Mouse (Mus musculus) olfactory bulb, adult 2 months (tissue): Measurements from ENCODE around the gene Lime1. TPM values are rescaled to one million over a fixed set of nuclear protein-coding genes. Genes with fewer than 3 reads are reported as not detected.

Experiments used
- H3K27ac ChIP-seq: fragments of 200-500 bp; 2 replicates; pipeline ENCODE4 v1.5.1; 2012; ENCODE audit warnings: low read depth, low read length; ENCODE audit not compliant: insufficient read depth
- H3K4me1 ChIP-seq: fragments of 200-500 bp; 2 replicates; pipeline ENCODE4 v1.6.1; 2012; ENCODE audit warnings: low read length; ENCODE audit not compliant: control insufficient read depth, insufficient read depth
- H3K4me3 ChIP-seq: fragments of 200-500 bp; 2 replicates; pipeline ENCODE4 v1.5.1; 2012; ENCODE audit warnings: mild to moderate bottlenecking, low read depth, low read length, moderate library complexity; ENCODE audit not compliant: insufficient read depth
- CTCF ChIP-seq: fragments of 200-500 bp; IDR thresholded peaks from 2 replicates; pipeline ENCODE4 v1.5.1; 2012; ENCODE audit warnings: low read depth, mild to moderate bottlenecking, low read length, moderate library complexity; ENCODE audit not compliant: insufficient read depth
- POLR2A ChIP-seq: fragments of 200-500 bp; IDR thresholded peaks from 2 replicates; pipeline ENCODE4 v1.6.1; 2012; ENCODE audit warnings: mild to moderate bottlenecking, low read depth, low read length, moderate library complexity; ENCODE audit not compliant: insufficient read depth
- WGBS: fragments of 180-500 bp; shearing (Covaris S2); methylation state at CpG from one replicate; pipeline ENCODE4 v1.1.7; 2018; 5-methylcytosine and 5-hydroxymethylcytosine counted together
- polyA plus RNA-seq: library from polyadenylated mRNA; stranded (reverse); fragments of >200 nt; gene quantifications from 2 replicates; pipeline ENCODE4 v1.2.4, GENCODE M21; 2012; ENCODE audit warnings: low replicate concordance; ENCODE audit not compliant: missing spikeins, insufficient read depth, insufficient read length

Gene Lime1
- polyA plus RNA-seq = not detected in 2 replicates

- Histone ChIP-seq H3K27ac (no peak within 1 kb of the TSS), H3K4me3 (no peak within 1 kb of the TSS), H3K4me1 (0 out of 2 replicates have a peak, but pooled peaks cover 2% of the 10 kb centered on the region)
- 90% methylated on average over 12 of the region's 12 CpGs for WGBS
- no peak for TF ChIP-seq CTCF
These were observed at the start of gene Lime1 for GRCm38 (mm10) chr2:181379778-181380177. TSS of gene Lime1 (plus strand) at chr2:181380078.

GRCm38 (mm10) chr2:181332542-181332941 lies 47.3 kb upstream of the Lime1 start:
- H3K4me1 ChIP-seq = no peaks in the 10 kb centered on the region
- H3K4me3 ChIP-seq = no peak overlapping the region
- TF ChIP-seq POLR2A = no peak
- TF ChIP-seq CTCF = no peak
- H3K27ac ChIP-seq = no peak overlapping the region

DNA sequence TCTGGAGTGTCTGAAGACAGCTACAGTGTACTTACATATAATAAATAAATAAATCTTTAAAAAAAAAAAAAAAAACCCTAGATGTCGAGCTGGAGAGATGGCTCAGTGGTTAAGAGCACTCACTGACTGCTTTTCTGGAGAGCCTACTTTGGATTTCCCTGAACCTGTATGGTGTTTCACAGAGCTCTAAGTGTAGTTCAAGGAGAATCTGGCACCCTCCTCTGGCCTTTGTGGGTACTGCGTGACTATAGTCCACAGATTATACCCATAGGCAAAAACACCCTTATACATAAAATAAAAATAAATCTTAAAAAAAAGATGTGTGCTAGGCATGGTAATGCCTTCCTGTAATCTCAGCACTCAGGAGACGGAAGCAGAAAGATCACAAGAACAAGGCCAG lies 45.9 kb upstream of the Lime1 start:
- no peak overlapping the region for H3K4me3 ChIP-seq
- H3K4me1 ChIP-seq = no peaks in the 10 kb centered on the region
- 56% methylated on average over 3 of the region's 3 CpGs for WGBS
- TF ChIP-seq CTCF = no peak
- no peak for TF ChIP-seq POLR2A
- no peak overlapping the region for H3K27ac ChIP-seq

DNA sequence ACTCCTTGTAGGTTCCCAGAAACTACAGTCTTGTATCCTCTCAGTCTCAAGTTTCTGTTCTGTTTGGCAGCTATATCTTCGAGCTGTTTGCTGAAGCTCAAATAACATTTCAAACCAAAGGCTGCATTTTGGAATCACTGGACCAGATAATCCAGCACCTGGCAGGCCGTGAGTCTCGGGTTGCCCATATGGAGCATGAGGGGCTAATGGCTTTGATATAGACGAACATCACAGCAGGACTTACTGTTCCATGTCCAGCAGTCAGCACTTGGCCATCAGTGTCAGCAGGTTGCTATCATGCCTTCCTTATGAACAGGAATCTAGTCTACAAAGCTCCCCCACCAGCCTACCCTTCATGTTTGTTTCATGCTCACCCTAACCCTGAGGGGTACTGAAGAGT lies 39.5 kb upstream of the Lime1 start:
- 70% methylated on average over 4 of the region's 4 CpGs for WGBS
- H3K4me1 ChIP-seq = no peaks in the 10 kb centered on the region
- TF ChIP-seq POLR2A (no peak), CTCF (no peak)
- no peak overlapping the region for H3K4me3 ChIP-seq
- H3K27ac ChIP-seq = no peak overlapping the region

GRCm38 (mm10) chr2:181342766-181343165 lies 37.1 kb upstream of the Lime1 start:
- H3K27ac ChIP-seq = no peak overlapping the region
- no peak overlapping the region for H3K4me3 ChIP-seq
- H3K4me1 ChIP-seq = no peaks in the 10 kb centered on the region
- no peak for TF ChIP-seq POLR2A
- no peak for TF ChIP-seq CTCF
- WGBS = 92% methylated on average over 6 of the region's 6 CpGs

DNA sequence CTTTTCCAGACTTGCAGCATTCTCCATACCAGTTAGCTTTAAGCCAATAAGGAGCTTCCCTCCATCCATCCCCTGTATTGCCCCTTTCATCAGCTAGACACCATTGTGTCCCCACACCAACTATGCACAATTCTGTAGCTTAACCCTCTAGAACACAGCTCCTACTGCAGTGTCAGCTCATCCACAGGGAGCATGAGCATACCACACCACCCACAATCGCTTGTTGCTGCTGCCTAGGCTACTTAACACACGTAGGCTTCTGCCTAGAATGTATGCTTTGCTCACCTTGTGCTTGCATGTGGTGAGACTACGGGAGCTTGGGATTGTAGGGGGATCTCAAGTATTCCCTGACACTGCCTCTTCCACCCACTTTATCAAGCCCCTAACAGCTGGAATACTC lies 23.1 kb upstream of the Lime1 start:
- TF ChIP-seq POLR2A (no peak), CTCF (no peak)
- H3K27ac ChIP-seq = no peak overlapping the region
- H3K4me3 ChIP-seq = no peak overlapping the region
- WGBS = 71% methylated on average over 3 of the region's 3 CpGs
- no peaks in the 10 kb centered on the region for H3K4me1 ChIP-seq

- Histone ChIP-seq H3K4me3 (no peak overlapping the region), H3K27ac (no peak overlapping the region), H3K4me1 (peaks cover 3% of the 10 kb centered on the region; the same call in 1 of the 2 replicates)
- WGBS = 84% methylated on average over 3 of the region's 3 CpGs
- TF ChIP-seq POLR2A (no peak), CTCF (no peak)
These were observed 15.9 kb upstream of the Lime1 start for GRCm38 (mm10) chr2:181363946-181364345.

DNA sequence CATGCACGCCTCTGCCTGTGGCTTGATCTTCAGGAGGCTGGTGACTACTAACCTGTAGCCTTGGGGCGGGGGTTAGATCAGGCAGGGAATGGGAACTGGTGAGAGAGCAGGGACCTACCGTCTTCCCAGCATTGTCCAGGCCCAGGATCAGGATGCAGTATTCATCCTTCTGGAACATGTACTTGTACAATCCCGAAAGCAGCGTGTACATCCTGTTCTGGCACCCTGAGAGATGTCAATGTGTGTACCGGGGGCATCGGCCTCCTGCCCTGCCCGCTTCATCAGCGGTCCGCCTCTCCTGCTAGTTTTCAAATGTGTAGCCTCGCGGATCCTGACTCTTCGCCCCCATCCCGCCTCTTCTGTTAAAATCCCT lies 15.4 kb upstream of the Lime1 start:
- Histone ChIP-seq H3K4me3 (peak overlapping the region; percentile 74), H3K4me1 (peaks cover 3% of the 10 kb centered on the region; the same call in 1 of the 2 replicates), H3K27ac (no peak overlapping the region)
- 4% methylated on average over 14 of the region's 14 CpGs for WGBS
- TF ChIP-seq CTCF (no peak), POLR2A (no peak)

- peaks cover 3% of the 10 kb centered on the region; the same call in 1 of the 2 replicates for H3K4me1 ChIP-seq
- H3K4me3 ChIP-seq = peak within 1 kb of the TSS; percentile 74
- peak within 1 kb of the TSS; percentile 80 for H3K27ac ChIP-seq
- TF ChIP-seq POLR2A (peak; percentile 72), CTCF (no peak)
- WGBS = under 1% methylated on average over 68 of the region's 71 CpGs
These were observed 14.8 kb upstream of the Lime1 start, which contains the start of the genes Zgpat and Arfrp1 for GRCm38 (mm10) chr2:181364860-181365596. TSS of gene Zgpat (plus strand) at chr2:181364928. TSS of gene Arfrp1 (minus strand) at chr2:181365404.
